Mouse (Mus musculus): Measurements from ENCODE around the gene Cops8.

DNA sequence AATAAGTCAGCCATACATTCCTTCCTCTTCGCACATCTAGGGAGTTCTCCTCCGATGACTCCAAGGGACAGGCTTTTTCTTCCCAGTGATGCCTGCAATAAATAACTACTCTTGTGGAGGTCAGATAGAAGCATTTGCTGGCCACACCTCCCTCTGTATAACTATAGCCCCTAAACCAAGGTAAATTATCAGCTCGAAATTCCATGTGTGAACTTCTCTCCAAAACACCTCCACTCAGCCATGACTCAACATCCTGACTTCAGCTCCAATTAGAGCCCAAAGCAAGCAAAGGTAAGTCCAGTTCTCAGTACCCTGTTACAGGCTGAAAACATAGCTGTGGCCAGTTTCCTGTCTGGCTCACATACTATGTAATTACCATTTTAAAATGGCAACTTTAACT, 38.8 kb upstream of the Cops8 start:
- TF ChIP-seq CTCF (conservative IDR thresholded peaks at IDR 0.05; ENCODE audit: low read length), result no peak
- no peak for TF ChIP-seq POU5F1 (IDR thresholded peaks at IDR 0.05; ENCODE audit: borderline replicate concordance, low read length)
- TF ChIP-seq NANOG (IDR thresholded peaks at IDR 0.05; ENCODE audit: borderline replicate concordance, low read length), result no peak
